Mouse (Mus musculus): ENCODE data around the gene Gm11549. TPM values are rescaled to one million over a fixed set of nuclear protein-coding genes. Genes with fewer than 3 reads are reported as not detected.

Gm11549 gene
- polyA plus RNA-seq, 1 experiment = not detected

DNA sequence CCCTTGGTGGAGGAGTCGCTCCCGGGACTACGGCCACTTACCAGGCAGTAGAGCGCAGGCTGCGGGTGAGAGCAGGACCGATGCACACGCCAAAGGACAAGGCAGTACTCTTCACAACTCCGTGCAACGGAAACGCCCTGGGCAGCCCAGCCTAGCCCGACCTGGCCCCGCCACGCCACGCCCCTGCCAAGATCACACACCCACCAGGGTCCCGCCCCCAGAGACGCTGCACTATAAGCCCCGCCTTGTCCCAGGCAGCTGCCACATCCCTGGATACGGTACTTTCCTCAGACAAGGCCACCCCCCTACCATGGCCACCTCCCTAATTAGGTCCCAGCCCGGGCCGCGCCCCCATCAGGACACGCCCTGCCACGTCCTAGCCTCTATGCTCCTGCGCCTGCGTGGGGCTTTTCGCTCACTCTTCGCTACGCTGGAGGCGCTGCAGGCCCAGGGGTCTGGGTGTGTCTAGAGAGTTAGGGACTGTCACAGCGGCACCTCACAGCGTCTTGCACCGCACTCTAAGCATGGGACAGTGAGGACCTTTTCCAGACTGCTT lies 46.0 kb downstream of the Gm11549 start, which contains the start of the genes Anxa5 and 1810062G17Rik:
Gene Anxa5 (minus strand): TSS at position 363 of the 556 bp plus-strand sequence.
Gene 1810062G17Rik (plus strand): TSS at position 406 of the 556 bp plus-strand sequence.
- no peak for TF ChIP-seq GATA1 (IDR thresholded peaks at IDR 0.05; ENCODE audit: low read length)

DNA sequence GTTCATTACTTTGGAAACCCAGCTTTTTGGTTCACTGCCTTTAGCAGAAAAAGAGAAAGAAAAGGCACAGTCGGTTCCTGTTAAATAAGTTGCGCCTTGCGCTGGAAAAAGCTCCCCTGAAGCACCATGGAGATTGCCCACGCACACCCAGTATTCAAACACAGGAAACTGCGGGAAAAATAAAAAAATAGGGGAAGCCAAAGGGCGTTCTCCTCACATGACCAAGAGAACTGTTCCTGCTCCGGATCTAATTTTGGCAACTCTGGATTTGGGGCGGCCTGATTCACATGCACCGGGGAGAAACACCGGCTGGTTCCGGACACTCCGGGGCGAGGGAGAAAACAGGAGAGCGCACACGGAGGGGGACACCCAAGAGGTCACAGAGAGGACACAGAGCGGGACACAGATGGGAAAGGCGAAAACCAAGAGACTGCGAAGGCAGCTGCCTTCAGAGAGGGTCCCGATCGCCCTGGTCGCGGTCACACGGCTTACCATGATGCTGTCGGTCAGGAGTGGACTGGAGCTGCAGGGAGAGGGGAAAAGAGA lies 46.6 kb downstream of the Gm11549 start:
- no peak for TF ChIP-seq GATA1 (IDR thresholded peaks at IDR 0.05; ENCODE audit: low read length)

DNA sequence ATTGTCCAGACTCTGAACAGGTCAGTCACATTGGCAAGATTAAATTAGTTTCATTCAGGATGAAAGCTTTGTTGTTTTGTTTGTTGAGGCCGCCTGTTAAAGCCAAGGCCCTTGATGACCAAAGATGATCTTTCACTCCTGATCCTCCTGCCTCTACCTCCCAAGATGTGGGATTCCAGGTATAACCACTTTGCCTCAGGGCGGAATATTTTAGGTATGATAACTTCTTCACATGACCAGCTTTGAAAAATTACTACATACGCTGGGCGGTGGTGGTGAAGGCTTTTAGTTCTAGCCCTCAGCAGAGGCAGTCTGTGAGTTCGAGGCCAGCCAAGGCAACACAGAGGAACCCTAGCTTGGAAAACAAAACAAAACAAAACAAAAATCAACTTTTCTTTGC lies 47.2 kb downstream of the Gm11549 start:
- no peak for TF ChIP-seq GATA1 (IDR thresholded peaks at IDR 0.05; ENCODE audit: low read length)

DNA sequence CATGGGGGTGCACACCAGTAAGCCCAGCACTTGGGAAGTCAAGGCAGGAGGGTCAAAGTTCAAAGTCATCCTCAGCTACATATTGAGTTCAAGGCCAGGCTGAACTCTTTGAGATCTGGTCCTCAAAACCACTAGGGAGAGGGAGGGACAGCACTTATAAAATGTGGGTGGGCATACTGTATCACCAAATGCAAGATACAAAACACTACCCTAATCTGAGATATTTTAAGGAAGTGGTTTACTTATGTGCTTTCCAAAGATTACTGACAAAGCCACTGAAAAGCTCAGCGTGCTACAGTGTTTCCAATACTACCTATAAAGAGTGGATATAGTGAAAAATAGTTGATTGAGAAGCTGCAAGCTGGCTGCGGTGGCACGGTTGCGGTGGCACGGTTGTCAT lies 48.4 kb downstream of the Gm11549 start:
- TF ChIP-seq GATA1 (IDR thresholded peaks at IDR 0.05; ENCODE audit: low read length) = no peak

DNA sequence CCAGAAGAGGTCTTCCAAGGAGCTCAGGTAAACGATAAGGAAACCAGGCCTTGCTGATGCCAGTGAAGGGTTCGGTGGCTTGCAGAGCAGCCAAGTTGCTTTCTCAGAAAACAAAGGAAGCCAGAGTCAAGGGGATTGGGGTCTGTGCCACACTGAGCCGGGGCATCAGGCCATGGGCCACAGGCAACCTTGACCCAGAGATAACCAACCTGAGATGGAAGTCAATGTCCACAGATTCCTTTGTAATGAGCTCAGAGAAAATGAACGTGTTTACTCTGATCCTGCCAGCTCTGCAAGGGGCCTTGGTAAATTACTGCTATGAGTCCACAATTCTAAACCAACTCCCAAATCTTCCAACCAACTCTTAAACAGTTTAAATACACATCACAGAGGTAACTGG lies 49.8 kb downstream of the Gm11549 start:
- no peak for TF ChIP-seq GATA1 (IDR thresholded peaks at IDR 0.05; ENCODE audit: low read length)

DNA sequence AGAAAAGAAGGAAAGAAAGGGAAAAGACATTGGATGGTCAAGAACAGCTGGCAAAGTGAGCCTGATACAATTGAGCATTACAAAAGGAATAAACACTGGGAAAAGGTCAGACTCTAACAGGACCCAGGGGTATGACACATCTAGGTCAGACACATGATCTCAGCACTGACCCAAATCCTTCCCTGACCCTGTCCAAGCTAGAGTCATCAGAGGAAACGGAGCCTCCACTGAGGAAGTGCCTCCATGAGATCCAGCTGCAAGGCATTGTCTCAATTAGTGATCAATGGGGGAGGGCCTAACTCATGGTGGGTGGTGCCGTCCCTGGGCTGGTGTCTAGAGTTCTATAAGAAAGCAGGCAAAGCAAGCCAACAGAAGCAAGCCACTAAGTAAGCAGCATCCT lies 52.7 kb downstream of the Gm11549 start:
- no peak for TF ChIP-seq GATA1 (IDR thresholded peaks at IDR 0.05; ENCODE audit: low read length)

DNA sequence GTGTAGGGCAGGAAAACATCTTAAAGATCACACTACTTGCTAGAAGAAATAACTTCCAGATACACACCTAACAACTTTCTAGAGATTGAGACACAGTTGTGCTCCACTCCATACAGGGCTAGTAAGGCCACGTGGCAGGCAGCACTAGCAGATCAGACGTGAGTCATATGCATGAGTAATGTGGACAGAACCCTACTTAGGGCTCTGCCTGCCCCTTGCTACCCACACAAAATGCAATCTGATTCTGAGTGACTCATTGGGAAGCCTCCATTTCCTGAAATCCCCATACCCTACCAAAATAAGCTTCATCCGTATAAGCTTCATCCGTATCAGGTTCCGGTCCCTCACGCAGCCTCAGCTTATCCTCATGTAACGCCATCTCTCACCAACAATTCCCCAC lies 54.0 kb downstream of the Gm11549 start:
- no peak for TF ChIP-seq GATA1 (IDR thresholded peaks at IDR 0.05; ENCODE audit: low read length)

DNA sequence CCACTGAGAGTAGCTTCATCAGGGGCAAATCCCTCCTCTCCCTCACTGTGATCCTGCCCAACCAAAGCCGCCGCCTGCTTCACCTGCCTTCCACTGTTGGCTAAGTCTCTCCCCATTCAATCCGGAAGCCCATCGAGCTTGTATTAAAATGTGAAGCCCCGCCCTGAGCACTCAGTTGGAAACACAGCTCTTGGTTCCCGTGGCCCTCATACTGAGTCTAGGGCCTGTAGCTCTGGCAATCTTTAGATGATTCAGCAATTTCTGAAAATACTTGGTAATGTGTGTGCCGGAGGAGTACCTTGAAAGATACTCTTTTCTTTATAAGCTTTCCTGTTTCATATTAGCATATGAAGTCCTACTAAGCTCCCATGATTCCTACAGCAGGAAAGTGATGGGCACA lies 56.1 kb downstream of the Gm11549 start:
- TF ChIP-seq GATA1 (IDR thresholded peaks at IDR 0.05; ENCODE audit: low read length) = no peak

Other genes with a start within 250 kb of the Gm11549 start
- 74.5 and 104 TPM in 2 replicates for gene Anxa5, start 45.9 kb downstream of the Gm11549 start, polyA plus RNA-seq (2012)
- gene 1810062G17Rik, start 45.9 kb downstream of the Gm11549 start, polyA plus RNA-seq (2012) = not detected in 2 replicates
- 1.5 and 2.4 TPM in 2 replicates for gene Exosc9, start 30.8 kb upstream of the Gm11549 start, polyA plus RNA-seq (2012)
- 216 and 337 TPM in 2 replicates for gene Ccna2, start 50.3 kb upstream of the Gm11549 start, polyA plus RNA-seq (2012)
- gene Bbs7, start 91.7 kb upstream of the Gm11549 start, polyA plus RNA-seq (2012) = 0.58 and 0.77 TPM in 2 replicates
- gene Trpc3, start 168.4 kb upstream of the Gm11549 start, polyA plus RNA-seq (2012) = not detected in 2 replicates